Mouse (Mus musculus) embryo, embryonic 11 days (tissue): ENCODE results near the gene Rb1.

ENCODE experiments used
- DNase-seq: peaks from one replicate; pipeline ENCODE4 v3.0.0-alpha.2; 2015

Gene Rb1

DNA sequence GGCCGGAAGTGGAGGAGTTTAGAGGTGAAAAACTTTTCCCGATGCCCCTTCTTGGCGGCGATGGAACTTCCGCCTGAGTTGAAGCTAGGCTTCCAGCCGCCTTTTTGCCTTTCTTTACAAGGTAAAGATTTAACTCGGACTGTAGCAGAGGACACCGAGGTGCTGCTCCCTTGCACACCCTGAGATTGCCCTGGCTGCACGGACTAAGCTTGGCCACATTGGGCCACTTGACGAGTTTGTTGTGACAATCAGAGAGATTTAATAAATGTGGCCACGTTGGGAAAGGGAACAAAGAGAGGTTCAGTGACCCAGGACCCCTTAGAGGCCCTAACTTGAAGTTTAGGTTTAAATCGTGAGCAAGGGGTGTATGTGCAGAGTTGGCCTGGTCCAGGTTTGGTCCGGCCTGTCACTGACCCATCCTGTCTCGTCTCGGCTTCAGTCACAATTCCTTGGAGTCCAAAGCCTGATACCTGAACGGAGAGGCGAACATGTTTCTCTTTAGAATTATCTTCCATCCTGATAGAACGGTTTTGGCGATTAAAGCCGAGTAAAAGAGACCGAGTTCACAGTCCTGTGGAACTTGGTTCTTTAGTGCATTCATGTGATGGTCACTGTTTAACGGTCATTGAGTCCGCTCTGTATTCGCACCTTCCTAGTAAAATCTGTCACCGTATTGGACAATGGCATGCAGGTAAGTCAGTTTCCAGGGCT lies 181.8 kb downstream of the Rb1 start:
- no peak for DNase-seq

DNA sequence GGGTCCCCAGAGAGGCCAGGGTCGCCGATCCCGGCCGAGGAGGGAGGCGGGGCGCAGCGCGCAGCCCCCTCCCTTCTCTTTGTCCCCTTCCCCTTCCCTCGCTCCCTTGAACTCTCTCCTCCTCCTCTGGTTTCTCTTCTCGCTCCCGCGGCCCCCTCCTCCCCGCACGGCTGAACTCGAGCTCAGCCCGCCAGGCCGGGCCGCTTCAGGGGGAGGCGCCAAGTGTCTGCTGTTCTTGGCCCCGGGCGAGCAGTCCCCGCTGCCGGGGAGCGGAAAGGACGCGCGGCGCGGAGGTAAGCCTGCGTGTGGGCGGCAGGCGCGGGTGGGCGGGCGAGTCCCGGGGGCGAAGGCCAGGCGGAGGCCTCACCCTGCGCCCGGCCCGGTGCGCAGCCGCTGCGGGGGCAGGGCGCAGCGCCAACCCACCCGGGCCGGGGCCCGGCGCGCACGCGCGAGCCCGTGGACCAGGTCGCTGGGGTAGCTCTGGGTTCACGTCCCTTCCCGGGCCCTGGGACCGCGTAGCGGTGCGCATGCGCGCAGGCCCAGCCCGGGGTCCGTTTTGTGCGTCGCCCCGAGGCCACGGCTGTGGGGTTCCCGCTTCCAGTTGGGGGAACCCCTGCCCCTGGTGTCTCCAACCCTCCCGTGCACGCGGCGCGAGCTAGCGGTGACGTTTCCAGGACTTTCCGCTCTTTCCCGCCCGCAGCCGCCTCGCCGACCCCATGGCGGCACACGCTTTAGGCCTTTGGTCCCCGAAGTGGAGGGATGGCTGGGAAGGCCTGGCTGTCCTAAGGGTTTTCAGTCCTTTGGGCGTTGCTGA lies 182.5 kb downstream of the Rb1 start:
- peak; percentile 90 for DNase-seq

DNA sequence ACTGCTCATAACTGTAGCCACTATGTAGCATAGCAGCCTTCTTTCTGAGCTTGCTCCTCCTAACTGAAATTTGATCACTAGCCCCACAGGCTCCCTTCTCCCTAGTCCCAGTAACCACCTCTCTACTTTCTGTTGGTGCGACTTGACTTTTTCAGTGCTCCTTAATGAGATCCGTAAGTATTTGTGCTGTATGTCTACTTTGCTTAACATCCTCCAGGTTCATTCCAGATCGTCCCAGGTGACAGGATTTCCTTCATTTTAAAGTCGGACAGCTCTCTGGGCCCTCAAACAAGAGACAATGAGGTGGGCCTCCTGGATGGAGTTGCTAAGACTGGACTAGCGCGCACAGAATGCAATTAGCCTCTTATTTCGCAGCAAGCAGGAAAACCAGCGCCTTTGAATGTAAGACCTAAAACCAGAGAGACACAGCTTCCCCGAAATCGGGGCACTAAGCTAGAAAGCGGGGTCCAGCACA lies 183.2 kb downstream of the Rb1 start:
- DNase-seq, result peak; percentile 65

DNA sequence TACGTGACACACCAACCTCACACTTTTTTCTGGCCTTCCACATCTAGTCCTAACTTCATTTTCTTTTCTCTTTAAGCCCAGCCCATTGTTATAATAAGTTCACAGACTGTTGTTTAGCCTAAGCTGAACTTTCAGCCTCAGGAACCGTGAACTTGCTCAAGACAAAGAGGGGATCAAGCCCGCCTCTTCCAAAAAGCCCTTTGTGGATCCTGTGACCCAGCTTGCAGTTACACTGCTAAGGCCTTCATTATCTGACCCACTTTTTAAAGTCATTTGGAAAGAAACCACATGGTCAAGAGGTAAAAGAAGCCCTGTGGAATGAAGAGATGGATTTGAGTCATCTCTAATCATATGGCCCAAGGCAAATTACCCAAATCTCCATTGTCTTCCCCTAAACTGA lies 183.8 kb downstream of the Rb1 start:
- no peak for DNase-seq

DNA sequence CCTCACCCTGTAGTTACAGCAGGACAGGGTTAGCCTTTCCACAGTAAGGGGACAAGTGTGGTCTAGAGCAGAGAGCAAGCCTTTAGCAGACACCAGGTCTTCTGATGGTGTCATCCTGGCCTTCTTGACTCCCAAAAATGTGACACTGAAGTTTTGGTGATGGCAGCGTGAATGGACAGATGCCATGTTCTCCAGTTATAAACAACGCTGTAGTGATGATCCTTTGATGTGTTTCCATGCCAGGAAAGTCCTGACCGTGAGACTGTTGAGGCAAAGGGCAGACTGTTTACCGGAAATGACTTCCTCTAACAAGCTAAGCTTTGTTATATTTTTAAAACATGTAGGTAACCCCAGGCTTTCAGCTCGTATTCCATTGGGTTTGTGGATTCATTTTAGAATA lies 185.8 kb downstream of the Rb1 start:
- no peak for DNase-seq

DNA sequence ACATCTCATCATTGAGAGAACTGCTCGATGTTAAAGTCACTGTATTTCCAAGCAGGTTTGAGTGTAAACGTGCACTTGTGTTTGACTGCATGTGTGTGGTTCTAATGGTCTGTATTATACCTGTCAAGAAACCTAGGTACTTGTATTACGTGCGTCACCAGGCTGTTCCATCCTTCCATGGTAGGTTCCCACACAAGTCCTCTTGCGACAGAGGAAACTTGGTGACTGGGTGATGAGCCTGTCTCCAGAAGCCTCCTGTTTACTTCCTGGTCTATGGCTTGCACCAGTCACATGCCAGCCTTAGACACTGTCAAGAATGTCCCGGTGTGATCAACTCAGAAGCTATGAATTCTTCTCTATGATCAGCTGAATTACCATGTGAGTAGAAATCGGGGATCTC lies 187.1 kb downstream of the Rb1 start:
- DNase-seq, result no peak

DNA sequence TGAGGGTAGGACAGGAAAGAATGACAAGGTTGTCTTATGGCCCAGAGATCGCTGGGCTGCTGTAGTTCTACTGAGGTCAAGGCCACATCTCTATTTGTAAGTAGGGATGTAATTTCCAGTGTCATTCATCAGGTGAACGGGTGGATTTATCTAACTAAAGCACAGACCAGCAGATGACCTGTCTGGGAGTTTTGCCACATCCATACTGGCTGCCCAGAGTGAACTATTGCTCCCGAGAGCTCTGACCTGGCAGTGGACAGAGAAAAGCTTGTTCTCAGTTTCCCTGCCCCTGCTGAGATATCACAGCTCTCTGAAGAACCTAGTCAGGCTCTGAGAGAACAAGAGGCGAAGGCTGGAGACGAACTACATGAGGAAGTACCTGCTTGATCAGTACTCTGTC lies 188.4 kb downstream of the Rb1 start:
- DNase-seq, result no peak
